Mouse (Mus musculus) layer of hippocampus, adult 8-10 months (tissue): ENCODE measurements around the gene Ndfip2. TPM values are rescaled to one million over a fixed set of nuclear protein-coding genes. Genes with fewer than 3 reads are reported as not detected.
A peak's percentile ranks its signal among the peaks of the same experiment; 100 is the strongest.

Experiments used
- DNase-seq, 2 experiments: peaks; one replicate each; pipeline ENCODE4 v3.0.0; 2022; ENCODE audit warnings: low spot score in 2 of 2
- total RNA-seq, 4 experiments: library from RNA; stranded (reverse); gene quantifications; 2 replicates each; pipeline ENCODE4 v1.2.4; 2022

The Ndfip2 gene
- total RNA-seq, 4 experiments from 2014 or later: 76.9 to 89.4 (median 79.0) TPM

DNA sequence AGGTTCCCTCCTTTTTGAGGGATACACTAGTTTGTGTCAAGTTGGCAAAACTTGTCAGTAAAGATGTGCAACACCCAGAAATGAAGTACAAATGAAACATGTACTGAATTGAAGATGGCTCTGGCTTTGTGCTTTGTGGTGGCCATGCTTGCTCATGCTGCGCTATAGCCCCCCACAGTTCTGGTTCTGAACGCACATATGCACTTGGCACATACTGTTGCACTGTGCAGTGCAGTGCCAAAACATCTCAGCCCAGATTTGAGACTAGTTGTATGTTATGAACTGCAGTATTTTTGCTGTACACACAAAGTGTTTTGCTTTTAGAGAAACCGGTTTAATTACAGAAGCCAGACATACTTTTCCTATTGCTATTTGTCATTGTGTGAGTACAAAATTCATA lies 25.7 kb downstream of the Ndfip2 start:
- no peak for DNase-seq

DNA sequence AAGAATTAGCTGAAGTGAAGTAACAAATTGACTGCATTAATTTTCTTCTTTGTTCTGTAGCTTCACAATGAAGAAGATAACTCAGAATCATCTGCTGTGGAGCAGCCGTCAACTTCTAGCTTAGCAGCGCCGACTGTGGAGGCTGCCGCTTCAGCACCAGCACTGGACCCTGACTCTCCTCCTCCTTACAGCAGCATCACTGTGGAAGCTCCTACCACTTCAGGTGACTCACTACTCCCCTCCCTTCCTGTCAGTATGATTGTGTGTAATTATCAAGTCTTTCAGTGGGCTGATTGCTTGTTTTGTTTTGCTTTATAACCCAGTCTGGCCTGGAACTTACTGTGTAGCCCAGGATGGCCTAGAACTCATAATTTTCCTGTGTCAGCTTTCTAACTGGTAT lies 29.2 kb downstream of the Ndfip2 start:
- no peak for DNase-seq

GRCm38 (mm10) chr14:105287972-105288371 lies 29.6 kb downstream of the Ndfip2 start:
- DNase-seq: no peak

GRCm38 (mm10) chr14:105288529-105288928 lies 30.2 kb downstream of the Ndfip2 start:
- DNase-seq: no peak

GRCm38 (mm10) chr14:105292139-105292538 lies 33.8 kb downstream of the Ndfip2 start:
- no peak for DNase-seq

DNA sequence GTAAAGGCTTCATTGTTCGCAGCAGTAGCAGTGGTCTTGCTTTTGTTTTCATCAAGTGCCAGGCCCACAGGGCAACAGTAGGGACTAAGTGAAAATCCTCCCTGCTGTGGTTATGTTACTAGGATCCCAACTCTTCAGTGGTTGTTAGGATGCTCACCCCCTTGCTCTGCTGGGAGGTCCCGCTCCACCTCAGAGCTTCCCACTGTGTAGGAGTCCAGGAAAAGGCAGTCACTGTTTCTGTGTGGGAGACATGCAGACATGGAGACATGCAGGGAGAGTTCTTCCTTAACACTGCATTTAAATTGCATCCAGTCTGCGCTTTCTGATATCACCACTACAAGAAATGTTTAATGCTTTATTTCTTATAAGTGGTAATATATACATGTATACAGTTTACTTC lies 35.4 kb downstream of the Ndfip2 start:
- no peak for DNase-seq

- no peak for DNase-seq
Observed at GRCm38 (mm10) chr14:105295820-105296582, 37.6 kb downstream of the Ndfip2 start.

DNA sequence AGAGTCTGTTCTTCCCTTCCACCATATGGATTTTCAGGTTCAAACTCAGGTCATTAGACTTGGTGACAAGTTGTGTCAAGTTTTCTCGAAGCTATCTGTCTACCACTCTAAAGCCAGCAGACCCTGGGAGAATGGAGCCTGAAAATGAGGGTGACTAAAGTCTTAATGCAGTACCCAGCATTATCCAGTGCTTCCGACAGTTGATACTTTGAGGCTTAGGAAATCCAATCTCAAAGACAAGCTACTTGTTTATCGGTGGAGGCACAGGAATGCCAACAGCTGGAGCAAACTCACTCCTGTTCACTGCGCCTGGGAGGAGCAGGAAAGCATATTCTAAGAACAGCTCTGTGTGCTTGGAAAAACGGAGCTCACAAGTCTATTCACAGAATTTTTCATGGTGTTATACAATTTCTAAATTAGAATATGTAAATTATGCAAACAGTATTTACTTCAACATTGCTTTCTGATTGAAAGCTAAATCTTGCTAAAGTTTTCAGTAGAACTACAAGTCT lies 41.4 kb downstream of the Ndfip2 start:
- DNase-seq: no peak

- DNase-seq: no peak
Observed at GRCm38 (mm10) chr14:105300551-105300950, 42.2 kb downstream of the Ndfip2 start.

- DNase-seq: no peak
Observed at GRCm38 (mm10) chr14:105302708-105303107, 44.3 kb downstream of the Ndfip2 start.

- DNase-seq: no peak
Observed at GRCm38 (mm10) chr14:105307716-105308115, 49.3 kb downstream of the Ndfip2 start.

DNA sequence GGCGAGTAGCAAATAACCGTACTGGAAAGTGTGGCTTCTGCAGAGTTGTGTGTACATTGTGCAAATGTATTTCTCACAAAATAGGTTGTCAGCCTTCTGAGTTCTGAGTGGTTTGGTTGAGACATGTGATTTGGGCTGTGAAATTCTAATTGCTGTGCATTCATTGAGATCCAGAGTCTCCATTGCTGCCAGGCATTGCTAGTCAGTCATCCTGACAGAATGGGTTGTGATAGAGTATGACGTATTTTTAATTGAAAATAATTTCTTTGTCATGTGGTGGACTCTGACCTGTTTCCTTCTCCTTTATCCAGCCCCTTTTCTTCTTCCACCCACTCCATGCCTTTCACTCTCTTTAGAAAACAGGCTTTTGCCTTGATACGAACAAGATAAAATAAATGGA lies 54.0 kb downstream of the Ndfip2 start:
- DNase-seq: no peak

DNA sequence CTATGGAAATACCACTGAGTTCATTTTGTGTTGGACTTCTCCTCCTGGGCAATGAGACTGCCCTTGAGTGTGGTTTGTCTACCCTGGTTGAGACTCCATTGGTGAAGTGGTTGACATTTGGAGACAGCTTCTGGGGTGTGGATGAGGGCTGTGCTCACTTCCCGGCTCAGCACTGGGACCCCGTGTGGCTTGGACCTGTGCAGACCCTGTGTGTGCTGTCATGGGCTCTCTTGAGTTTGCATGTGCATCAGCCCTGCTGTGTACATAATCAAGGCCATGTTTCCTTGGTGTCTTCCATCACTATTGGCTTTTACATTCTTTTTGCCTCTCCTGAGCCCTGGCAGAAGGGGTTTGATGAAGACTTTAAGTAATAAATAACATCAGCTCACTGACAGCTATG lies 54.6 kb downstream of the Ndfip2 start:
- no peak for DNase-seq

- no peak for DNase-seq
Observed at GRCm38 (mm10) chr14:105313877-105314276, 55.5 kb downstream of the Ndfip2 start.

DNA sequence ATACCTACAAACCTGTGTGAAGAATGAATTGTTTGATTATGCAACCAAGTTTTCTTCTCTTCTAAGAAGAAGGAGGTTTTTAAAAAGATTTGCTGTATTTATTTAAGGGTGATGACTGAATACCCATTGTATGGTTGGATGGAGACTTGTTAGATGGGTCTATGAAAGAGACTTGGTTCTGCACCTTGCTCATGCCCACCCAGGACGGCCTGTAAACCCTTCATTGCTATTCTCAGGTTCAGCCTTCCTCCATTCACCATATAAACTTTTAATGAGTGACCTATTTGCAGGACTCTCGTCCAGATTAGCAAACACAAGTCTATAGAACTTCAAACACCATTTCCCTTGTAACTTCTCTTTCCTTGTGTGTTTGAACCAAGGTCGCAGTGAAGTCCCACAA lies 63.3 kb downstream of the Ndfip2 start:
- DNase-seq: no peak

DNA sequence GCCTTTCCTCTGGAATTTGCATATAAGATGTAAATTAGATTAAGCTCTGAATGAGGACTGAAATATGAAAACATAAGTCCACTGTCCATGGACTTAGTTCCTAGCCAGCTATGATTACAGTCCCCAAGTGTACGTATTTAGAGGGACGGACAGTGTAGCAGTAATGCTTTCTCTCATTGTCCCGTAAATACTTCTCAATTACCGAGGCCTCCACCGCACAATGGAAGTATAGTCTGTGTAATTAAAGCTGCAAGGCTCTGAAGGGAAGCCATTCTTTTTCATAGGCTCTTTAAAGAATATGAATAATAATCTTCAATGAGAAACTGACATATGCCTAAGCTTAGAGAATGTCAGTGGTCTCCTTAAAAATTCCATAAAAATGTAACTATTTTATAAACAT lies 64.5 kb downstream of the Ndfip2 start:
- DNase-seq: no peak

GRCm38 (mm10) chr14:105323448-105323847 lies 65.1 kb downstream of the Ndfip2 start:
- DNase-seq: no peak

GRCm38 (mm10) chr14:105328397-105329302 lies 70.3 kb downstream of the Ndfip2 start:
- peak; percentile 83 to 86 for DNase-seq

GRCm38 (mm10) chr14:105333475-105334094 lies 75.2 kb downstream of the Ndfip2 start:
- DNase-seq: peak; percentile 61 to 66

- DNase-seq: no peak
Observed at GRCm38 (mm10) chr14:105341765-105342164, 83.4 kb downstream of the Ndfip2 start.

GRCm38 (mm10) chr14:105354121-105354520 lies 95.7 kb downstream of the Ndfip2 start:
- DNase-seq: no peak
